Comparison of ENCODE assay signal across 9 mouse cellular contexts in the genomic region with DNA sequence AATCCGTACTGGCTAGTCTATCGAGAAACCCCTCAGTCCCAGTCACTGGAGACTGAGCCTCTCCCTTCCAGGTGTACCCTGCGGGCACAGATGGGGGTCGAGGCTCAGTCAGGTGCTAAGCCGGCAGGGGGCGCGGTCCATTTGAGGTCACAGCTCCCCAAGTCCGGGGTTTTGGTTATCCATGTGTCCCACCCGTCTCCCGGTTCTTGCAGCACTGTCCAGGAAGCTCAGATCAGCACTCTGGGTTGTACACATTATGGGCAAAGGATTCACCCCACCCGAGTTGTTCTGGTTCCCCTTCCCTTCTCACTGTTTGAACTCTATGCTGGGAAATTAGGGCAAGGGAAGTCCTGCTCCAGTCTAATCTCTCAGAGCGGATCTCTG. TPM values are rescaled to one million over a fixed set of nuclear protein-coding genes. Genes with fewer than 3 reads are reported as not detected.
DNase-seq lines count a peak whose midpoint lies in the region; ATAC-seq and TF ChIP-seq lines count a peak whose summit lies in the region.
"Had no signal": no experiment of that assay in that cellular context is flagged by ENCODE, and none has a peak within 500 bp of the region (broad histone marks: within the 10 kb centered on the region; RNA-seq: fewer than 3 reads in every experiment).

No protein-coding gene starts in this region.

- DNase-seq in heart, adult 2 months: peak in 1 of 2 experiments; percentile 58
- no peak for DNase-seq in heart, postnatal 25 days (ENCODE audit: low spot score)
- DNase-seq in forebrain, embryonic 14.5 days (ENCODE audit: low spot score): peak; percentile 20
- DNase-seq in kidney, postnatal 4 days: peak; percentile 59 to 63
- DNase-seq in urinary bladder, adult 18-20 months (ENCODE audit: low spot score in 2 of 2): no peak
- DNase-seq in urinary bladder, postnatal 4 days (ENCODE audit: low spot score in 2 of 2): no peak

- intact Hi-C loops in heart, adult 2 months (cut with DNase I): loop anchor here (1.0 kb wide), 1 partner anchor 13 kb away; a partner anchor contains a TSS
- intact Hi-C loops in heart, postnatal 25 days (cut with DNase I): loop anchor here (5.0 kb wide), 2 partner anchors 45 to 240 kb away; no protein-coding TSS in a partner anchor

- H3K9me3 ChIP-seq in ES-Bruce4 (replicated peaks; ENCODE audit: control insufficient read depth, insufficient read depth, low read length, poor library complexity, severe bottlenecking): no peaks in the 10 kb centered on the region
- H3K9me3 ChIP-seq in forebrain, embryonic 14.5 days (replicated peaks; ENCODE audit: control insufficient read depth, low read length): no peaks in the 10 kb centered on the region
- H3K9me3 ChIP-seq: G1E had no signal

- peak overlapping the region; percentile 76 for H3K4me2 ChIP-seq in forebrain, embryonic 14.5 days (ENCODE audit: low read length)

- no peak for ATAC-seq in forebrain, embryonic 14.5 days

- no peaks in the 10 kb centered on the region for H3K79me2 ChIP-seq in heart, adult 2 months (replicated peaks; ENCODE audit: control insufficient read depth, insufficient read depth, low read length)

- peak; percentile 58 for TF ChIP-seq CTCF in heart, adult 2 months (IDR thresholded peaks at IDR 0.05)
- TF ChIP-seq CTCF in ES-Bruce4 (IDR thresholded peaks at IDR 0.05; ENCODE audit: low read depth, low read length): no peak
- TF ChIP-seq CTCF in olfactory bulb, adult 2 months (IDR thresholded peaks at IDR 0.05; ENCODE audit: insufficient read depth, low read depth, low read length): peak; percentile 27; the same call in 1 of the 2 replicates

- no peaks in the 10 kb centered on the region for H3K27me3 ChIP-seq in heart, adult 2 months (ENCODE audit: control insufficient read depth, insufficient read depth, low read length)
- H3K27me3 ChIP-seq in ES-Bruce4 (ENCODE audit: control insufficient read depth, insufficient read depth, low read length, poor library complexity, severe bottlenecking): peaks cover 3% of the 10 kb centered on the region; the same call in 1 of the 2 replicates
- H3K27me3 ChIP-seq in forebrain, embryonic 14.5 days (replicated peaks; ENCODE audit: control insufficient read depth, insufficient read depth, low read length): peaks cover 56% of the 10 kb centered on the region

- TF ChIP-seq POLR2A in heart, adult 2 months (IDR thresholded peaks at IDR 0.05; ENCODE audit: insufficient read depth, low read depth, low read length): no peak
- no peak for TF ChIP-seq POLR2A in ES-Bruce4 (IDR thresholded peaks at IDR 0.05; ENCODE audit: insufficient read depth, low read length)
- TF ChIP-seq POLR2A in olfactory bulb, adult 2 months (IDR thresholded peaks at IDR 0.05; ENCODE audit: insufficient read depth, low read depth, low read length): no peak

- H3K27ac ChIP-seq in heart, adult 2 months: peak overlapping the region; percentile 69; the same call in 1 of the 2 replicates
- no peak overlapping the region for H3K27ac ChIP-seq in ES-Bruce4 (ENCODE audit: insufficient read depth, low read length)
- H3K27ac ChIP-seq in forebrain, embryonic 14.5 days (ENCODE audit: low read depth, low read length): no peak overlapping the region
- no peak overlapping the region for H3K27ac ChIP-seq in olfactory bulb, adult 2 months (ENCODE audit: insufficient read depth, low read depth, low read length)

- H3K36me3 ChIP-seq in heart, adult 2 months (ENCODE audit: control insufficient read depth, insufficient read depth, low read length): no peaks in the 10 kb centered on the region
- H3K36me3 ChIP-seq in ES-Bruce4 (ENCODE audit: control insufficient read depth, insufficient read depth, low read length, poor library complexity, severe bottlenecking): no peaks in the 10 kb centered on the region
- no peaks in the 10 kb centered on the region for H3K36me3 ChIP-seq in forebrain, embryonic 14.5 days (ENCODE audit: control insufficient read depth, insufficient read depth, low read length)
- H3K36me3 ChIP-seq: G1E had no signal

- peak overlapping the region; percentile 70 for H3K4me3 ChIP-seq in heart, adult 2 months
- H3K4me3 ChIP-seq in ES-Bruce4 (ENCODE audit: low read depth, low read length): peak overlapping the region; percentile 64; the same call in 1 of the 2 replicates
- H3K4me3 ChIP-seq in forebrain, embryonic 14.5 days (ENCODE audit: low read depth, low read length): peak overlapping the region; percentile 35
- H3K4me3 ChIP-seq in olfactory bulb, adult 2 months (ENCODE audit: insufficient read depth, low read depth, low read length): peak overlapping the region; percentile 51

- 4% methylated on average over 12 of the region's 12 CpGs for WGBS in heart, adult 2 months
- WGBS in forebrain, embryonic 14.5 days: 2% methylated on average over 12 of the region's 12 CpGs
- WGBS in olfactory bulb, adult 2 months: 4% methylated on average over 12 of the region's 12 CpGs

- no peak overlapping the region; the same call in 1 of the 2 replicates for H3K9ac ChIP-seq in heart, adult 2 months (ENCODE audit: low read depth, low read length)
- no peak overlapping the region for H3K9ac ChIP-seq in ES-Bruce4 (ENCODE audit: low read depth, poor library complexity, severe bottlenecking)
- no peak overlapping the region for H3K9ac ChIP-seq in forebrain, embryonic 14.5 days (ENCODE audit: low read length)

- peaks cover 7% of the 10 kb centered on the region for H3K4me1 ChIP-seq in heart, adult 2 months (ENCODE audit: control insufficient read depth, insufficient read depth, low read length)
- no peaks in the 10 kb centered on the region for H3K4me1 ChIP-seq in ES-Bruce4 (ENCODE audit: control insufficient read depth, insufficient read depth, low read length)
- peaks cover 21% of the 10 kb centered on the region for H3K4me1 ChIP-seq in forebrain, embryonic 14.5 days (ENCODE audit: control insufficient read depth, insufficient read depth, low read length)
- peaks cover 39% of the 10 kb centered on the region for H3K4me1 ChIP-seq in olfactory bulb, adult 2 months (ENCODE audit: control insufficient read depth, insufficient read depth, low read length)

- TF ChIP-seq EP300 in heart, adult 2 months (IDR thresholded peaks at IDR 0.05; ENCODE audit: insufficient read depth, low read depth, low read length): no peak
- no peak for TF ChIP-seq EP300 in ES-Bruce4 (IDR thresholded peaks at IDR 0.05; ENCODE audit: insufficient read depth, low read depth, low read length)

RNA-seq across cellular contexts. Expression of a gene that starts 0.4 kb away (rescaled TPM):
- 10 to 100 TPM in 1 of 2 experiments, 1 to 10 TPM in 1; 9.0 to 11.2 TPM for total RNA-seq in heart, adult 2 months (2021)
- 18.1 and 18.8 TPM in 2 replicates for polyA plus RNA-seq in heart, adult 2 months (2012; rRNA removed)
- total RNA-seq in heart, postnatal 25 days (2021): 10 to 100 TPM in 1 of 2 experiments, 1 to 10 TPM in 1; 9.6 to 13.0 TPM
- polyA plus RNA-seq in ES-Bruce4 (2011; ENCODE audit: insufficient read depth, insufficient read length, low read depth, missing spikeins): 1.9 and 2.4 TPM in 2 replicates
- 1.6 and 1.8 TPM in 2 replicates for polyA plus RNA-seq in forebrain, embryonic 14.5 days (2014; fragmentation: Nextera tagmentation; extraction: Ambion mirVana)
- not detected in 2 replicates for polyA plus RNA-seq in olfactory bulb, adult 2 months (2012; ENCODE audit: insufficient read depth, insufficient read length, low replicate concordance, missing spikeins)
- total RNA-seq: G1E had no signal
- polyA plus RNA-seq: G1E had no signal

RNA-seq across cellular contexts. Expression of a gene that starts 12.4 kb away (rescaled TPM):
- total RNA-seq in heart, adult 2 months (2021): 10 to 100 TPM; 39.7 to 40.4 TPM
- polyA plus RNA-seq in heart, adult 2 months (2012; rRNA removed): 16.1 and 31.1 TPM in 2 replicates
- 10 to 100 TPM; 48.7 to 49.7 TPM for total RNA-seq in heart, postnatal 25 days (2021)
- polyA plus RNA-seq in ES-Bruce4 (2011; ENCODE audit: insufficient read depth, insufficient read length, low read depth, missing spikeins): 60.2 and 65.5 TPM in 2 replicates
- 44.0 and 60.8 TPM in 2 replicates for polyA plus RNA-seq in forebrain, embryonic 14.5 days (2014; fragmentation: Nextera tagmentation; extraction: Ambion mirVana)
- polyA plus RNA-seq in olfactory bulb, adult 2 months (2012; ENCODE audit: insufficient read depth, insufficient read length, low replicate concordance, missing spikeins): not detected in 2 replicates
- polyA plus RNA-seq: G1E had no signal

Comparison
In these comparisons a context has a peak if more than half of its experiments do, and no peak if none do; other contexts are left out.
1. DNase-seq: peak in forebrain, embryonic 14.5 days (single experiment) and kidney, postnatal 4 days (2 of 2); none in heart, postnatal 25 days (single experiment), urinary bladder, adult 18-20 months (0 of 2) and urinary bladder, postnatal 4 days (0 of 2).
2. RNA of a gene that starts 12.4 kb away (polyA plus RNA-seq): 60.2 to 65.5 TPM in ES-Bruce4, 44.0 to 60.8 TPM in forebrain, embryonic 14.5 days and 16.1 to 31.1 TPM in heart, adult 2 months; not detected in olfactory bulb, adult 2 months; every median in the first group is over 10 times any median in the second.
3. Peak in every context shown above with its lines, with median percentiles within 50 percentile points of each other: H3K4me3 ChIP-seq.